Mouse (Mus musculus) liver, adult 2 months (tissue): ENCODE results near the gene Usp20.

ENCODE experiments used
- CTCF ChIP-seq: fragments of 200-500 bp; IDR thresholded peaks from 2 replicates; pipeline ENCODE4 v1.5.1; 2011; ENCODE audit warnings: low read depth, low read length, control low read depth
- POLR2A ChIP-seq: fragments of 200-500 bp; IDR thresholded peaks from 2 replicates; pipeline ENCODE4 v1.6.1; 2011; ENCODE audit warnings: low read length, control low read depth; ENCODE audit not compliant: insufficient read depth; ENCODE audit errors: extremely low read depth

DNA sequence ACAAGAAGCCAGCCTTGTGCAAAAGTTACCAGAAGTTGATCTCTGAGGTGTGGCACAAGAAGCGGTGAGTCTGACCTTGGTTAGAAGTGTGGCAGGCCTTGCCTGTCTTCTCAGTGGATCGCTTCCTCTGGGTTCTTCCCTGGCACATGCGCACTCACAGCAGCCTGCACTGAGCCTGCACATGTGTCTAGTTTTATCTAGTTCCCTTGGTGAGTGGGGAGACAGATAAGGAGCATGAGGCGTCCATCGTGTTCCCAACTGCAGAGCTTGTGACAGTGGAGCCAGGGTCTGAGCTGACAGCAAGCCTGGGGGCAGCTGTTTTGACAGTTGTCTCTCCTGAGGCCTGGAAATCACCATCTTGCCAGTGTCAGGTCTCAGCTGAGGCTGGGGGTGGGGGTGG, 24.4 kb downstream of the Usp20 start:
- TF ChIP-seq POLR2A (no peak), CTCF (no peak)
